Mouse (Mus musculus): ENCODE data around the gene Tmem170b. TPM values are rescaled to one million over a fixed set of nuclear protein-coding genes. Genes with fewer than 3 reads are reported as not detected.

Tmem170b gene
- polyA plus RNA-seq, 1 experiment from 2014 or later: 14.5 TPM

DNA sequence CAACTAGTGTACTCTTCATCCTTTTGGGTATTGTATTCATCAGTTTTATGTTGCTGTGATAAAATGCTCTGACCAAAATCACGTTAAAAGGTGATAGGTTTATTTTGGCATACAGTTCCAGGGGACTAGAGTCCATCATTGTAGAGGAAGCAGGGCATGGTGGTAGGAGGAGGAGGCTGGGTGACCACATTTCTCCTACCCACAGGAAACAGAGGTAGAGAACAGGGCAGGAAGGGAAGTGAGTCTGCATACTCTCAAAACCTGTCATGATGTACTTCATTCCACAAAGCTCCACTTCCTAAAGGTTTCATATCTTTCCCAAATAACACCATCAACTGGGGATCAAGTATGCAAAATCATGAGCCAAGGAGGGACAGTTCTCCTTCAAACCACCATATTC, 18.4 kb downstream of the Tmem170b start:
- Histone ChIP-seq H3K27me3 (ENCODE audit: insufficient read depth, poor library complexity, severe bottlenecking) (no peaks in the 10 kb centered on the region), H3K4me1 (replicated peaks) (0 out of 2 replicates have a peak, but pooled peaks cover 3% of the 10 kb centered on the region), H3K4me3 (no peak overlapping the region), H3K9me3 (no peaks in the 10 kb centered on the region), H3K36me3 (peaks cover 7% of the 10 kb centered on the region; the same call in 1 of the 2 replicates), H3K27ac (no peak overlapping the region)
- 93% methylated on average over 1 of the region's 1 CpGs for WGBS
- DNase-seq (ENCODE audit: low spot score): no peak

DNA sequence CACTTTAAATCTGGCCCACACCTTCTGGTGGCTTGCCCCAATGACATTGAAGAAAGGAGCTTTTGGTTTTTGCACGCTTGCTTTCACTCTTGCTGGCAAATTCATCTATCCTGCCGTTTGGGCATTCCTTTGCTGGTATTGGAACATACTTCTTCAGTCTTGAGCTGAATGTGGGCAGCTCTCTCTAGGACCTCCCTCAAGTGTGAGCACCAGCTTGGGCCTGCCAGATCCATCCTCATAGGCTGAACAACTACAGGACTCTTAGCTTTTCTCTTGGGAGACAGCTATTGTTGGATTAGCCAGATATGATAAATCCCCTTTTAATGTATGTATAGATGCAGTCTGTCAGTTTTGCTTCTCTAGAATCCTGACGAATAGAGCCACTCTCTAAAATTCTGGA, 19.5 kb downstream of the Tmem170b start:
- Histone ChIP-seq H3K4me3 (no peak overlapping the region), H3K4me1 (replicated peaks) (0 out of 2 replicates have a peak, but pooled peaks cover 3% of the 10 kb centered on the region), H3K9me3 (no peaks in the 10 kb centered on the region), H3K36me3 (peaks cover 7% of the 10 kb centered on the region; the same call in 1 of the 2 replicates), H3K27ac (no peak overlapping the region), H3K27me3 (ENCODE audit: insufficient read depth, poor library complexity, severe bottlenecking) (no peaks in the 10 kb centered on the region)
- 91% methylated on average over 3 of the region's 3 CpGs for WGBS
- DNase-seq (ENCODE audit: low spot score): no peak

DNA sequence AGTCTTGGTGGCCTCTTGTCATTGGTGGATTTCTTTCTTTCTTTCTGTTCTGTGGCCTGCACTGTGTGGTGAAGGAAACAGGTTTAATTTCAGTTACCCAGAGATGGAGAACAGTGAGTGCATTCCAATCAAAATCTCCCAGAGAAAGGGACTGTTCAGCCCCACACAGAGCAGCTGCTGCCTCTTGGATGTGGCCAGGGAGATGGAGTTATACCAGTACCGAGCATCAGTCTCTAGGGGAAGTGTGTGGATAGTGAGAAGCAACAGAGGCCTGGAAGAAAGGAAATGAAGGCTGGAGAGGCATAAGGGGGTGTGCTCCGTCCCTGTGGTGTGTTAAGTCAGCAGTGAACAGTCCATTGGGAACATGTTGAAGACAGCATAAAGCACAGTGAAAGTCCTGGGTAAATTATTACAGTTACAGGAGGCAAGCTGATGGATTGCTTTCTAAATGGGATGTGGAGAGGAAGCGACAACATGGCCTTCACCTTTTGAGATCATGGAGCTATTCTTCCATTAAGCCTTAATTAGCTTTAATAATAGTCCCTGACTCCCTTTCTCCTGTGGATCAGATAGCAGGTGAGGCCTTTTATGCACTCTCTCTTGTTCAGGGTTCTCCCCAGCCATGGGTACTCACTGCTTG, 21.7 kb downstream of the Tmem170b start:
- Histone ChIP-seq H3K27me3 (ENCODE audit: insufficient read depth, poor library complexity, severe bottlenecking) (no peaks in the 10 kb centered on the region), H3K4me1 (replicated peaks) (0 out of 2 replicates have a peak, but pooled peaks cover 3% of the 10 kb centered on the region), H3K36me3 (peaks cover 7% of the 10 kb centered on the region; the same call in 1 of the 2 replicates), H3K4me3 (no peak overlapping the region), H3K27ac (no peak overlapping the region), H3K9me3 (no peaks in the 10 kb centered on the region)
- DNase-seq (ENCODE audit: low spot score): no peak
- WGBS: 76% methylated on average over 3 of the region's 3 CpGs

DNA sequence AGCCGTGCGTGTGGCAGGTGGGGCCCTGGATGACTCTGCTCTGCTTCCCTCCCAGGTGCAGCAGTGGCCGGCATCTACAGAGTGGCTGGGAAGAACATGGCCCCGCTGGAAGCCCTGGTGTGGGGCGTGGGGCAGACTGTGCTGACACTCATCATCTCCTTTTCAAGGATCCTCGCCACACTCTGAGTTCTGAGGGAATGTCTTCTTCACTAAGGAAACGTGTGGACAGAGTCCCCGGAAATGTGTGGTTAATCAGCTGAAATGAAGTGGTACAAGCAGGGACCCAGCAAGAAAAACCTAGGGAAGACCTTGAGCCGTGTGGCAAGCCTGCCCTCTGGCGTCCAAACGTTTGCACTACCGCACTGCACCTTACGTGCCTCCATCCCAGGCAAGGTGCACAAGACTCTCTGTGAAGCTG, 28.7 kb downstream of the Tmem170b start:
- WGBS: 31% methylated on average over 13 of the region's 13 CpGs
- Histone ChIP-seq H3K27ac (no peak overlapping the region), H3K36me3 (no peaks in the 10 kb centered on the region), H3K9me3 (no peaks in the 10 kb centered on the region), H3K4me3 (no peak overlapping the region), H3K4me1 (replicated peaks) (no peaks in the 10 kb centered on the region), H3K27me3 (ENCODE audit: insufficient read depth, poor library complexity, severe bottlenecking) (no peaks in the 10 kb centered on the region)
- DNase-seq (ENCODE audit: low spot score): peak; percentile 62

DNA sequence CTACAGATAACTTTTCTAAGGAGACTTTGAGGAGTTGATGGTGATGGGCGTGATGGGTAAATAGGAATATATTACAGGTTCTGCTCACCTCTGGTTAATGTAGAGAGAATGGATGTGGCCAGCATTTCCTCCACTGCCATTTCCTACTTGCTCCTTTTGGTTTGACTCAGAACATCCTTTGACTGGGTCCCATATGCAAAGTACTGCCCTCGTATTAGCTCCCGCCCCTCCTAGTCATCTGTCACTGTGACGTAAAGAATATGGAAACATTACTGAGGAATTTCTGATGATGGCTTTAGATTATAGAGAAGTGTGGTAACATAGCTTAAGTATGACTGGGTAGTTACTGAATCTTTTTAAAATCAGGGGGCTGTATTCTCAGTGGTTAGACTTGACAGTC, 32.4 kb downstream of the Tmem170b start:
- Histone ChIP-seq H3K36me3 (no peaks in the 10 kb centered on the region), H3K4me1 (replicated peaks) (no peaks in the 10 kb centered on the region), H3K9me3 (no peaks in the 10 kb centered on the region), H3K27ac (no peak overlapping the region), H3K4me3 (no peak overlapping the region), H3K27me3 (ENCODE audit: insufficient read depth, poor library complexity, severe bottlenecking) (no peaks in the 10 kb centered on the region)
- DNase-seq (ENCODE audit: low spot score): no peak
- 91% methylated on average over 4 of the region's 4 CpGs for WGBS

DNA sequence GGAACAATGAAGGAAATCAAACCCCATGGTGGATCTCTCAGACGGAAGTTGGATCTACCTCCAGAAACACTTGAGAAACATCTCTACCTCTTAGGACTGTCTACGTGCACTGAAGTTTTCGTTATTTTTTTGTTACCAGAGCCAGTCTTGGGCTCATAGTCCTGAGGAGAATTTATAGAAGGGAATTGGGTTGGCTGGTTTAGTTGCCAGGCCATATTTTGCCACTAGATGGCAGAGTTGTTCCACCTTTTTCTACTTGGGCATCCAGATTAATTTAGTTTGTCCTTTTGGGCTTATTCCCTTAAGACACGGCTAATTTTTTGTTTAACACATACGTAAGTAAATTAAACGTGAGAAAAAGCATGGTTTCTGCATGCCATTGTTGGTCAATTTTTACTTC, 37.1 kb downstream of the Tmem170b start:
- 30% methylated on average over 6 of the region's 6 CpGs for WGBS
- peak; percentile 60 for DNase-seq (ENCODE audit: low spot score)
- Histone ChIP-seq H3K36me3 (no peaks in the 10 kb centered on the region), H3K4me3 (no peak overlapping the region), H3K27ac (no peak overlapping the region), H3K9me3 (no peaks in the 10 kb centered on the region), H3K27me3 (ENCODE audit: insufficient read depth, poor library complexity, severe bottlenecking) (no peaks in the 10 kb centered on the region), H3K4me1 (replicated peaks) (peaks cover 42% of the 10 kb centered on the region)

DNA sequence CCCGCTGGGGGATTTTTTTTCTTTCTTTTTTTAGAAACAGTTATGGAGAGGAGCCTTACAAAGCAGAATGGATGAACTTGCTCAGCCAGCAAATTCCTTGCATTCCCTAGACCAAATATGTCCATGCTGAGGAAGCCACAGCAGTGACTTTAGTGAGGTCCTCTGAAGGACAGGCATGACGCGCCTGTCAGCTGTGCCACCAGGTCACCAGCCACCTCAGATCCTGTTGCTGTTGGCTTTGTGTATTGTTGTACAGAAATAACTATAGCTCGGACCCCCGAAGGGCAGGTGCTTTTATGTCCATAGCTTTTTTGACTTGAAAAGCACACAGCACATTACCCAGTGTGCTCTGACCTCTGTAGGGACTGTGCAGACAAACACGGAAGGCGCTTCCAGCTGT, 38.1 kb downstream of the Tmem170b start:
- no peaks in the 10 kb centered on the region for H3K27me3 ChIP-seq (ENCODE audit: insufficient read depth, poor library complexity, severe bottlenecking)
- DNase-seq (ENCODE audit: low spot score): peak; percentile 23
- no peak overlapping the region for H3K4me3 ChIP-seq
- no peaks in the 10 kb centered on the region for H3K9me3 ChIP-seq
- H3K27ac ChIP-seq: peak overlapping the region; percentile 64; the same call in 1 of the 2 replicates
- no peaks in the 10 kb centered on the region for H3K36me3 ChIP-seq
- WGBS: 44% methylated on average over 7 of the region's 7 CpGs
- peaks cover 47% of the 10 kb centered on the region for H3K4me1 ChIP-seq (replicated peaks)

DNA sequence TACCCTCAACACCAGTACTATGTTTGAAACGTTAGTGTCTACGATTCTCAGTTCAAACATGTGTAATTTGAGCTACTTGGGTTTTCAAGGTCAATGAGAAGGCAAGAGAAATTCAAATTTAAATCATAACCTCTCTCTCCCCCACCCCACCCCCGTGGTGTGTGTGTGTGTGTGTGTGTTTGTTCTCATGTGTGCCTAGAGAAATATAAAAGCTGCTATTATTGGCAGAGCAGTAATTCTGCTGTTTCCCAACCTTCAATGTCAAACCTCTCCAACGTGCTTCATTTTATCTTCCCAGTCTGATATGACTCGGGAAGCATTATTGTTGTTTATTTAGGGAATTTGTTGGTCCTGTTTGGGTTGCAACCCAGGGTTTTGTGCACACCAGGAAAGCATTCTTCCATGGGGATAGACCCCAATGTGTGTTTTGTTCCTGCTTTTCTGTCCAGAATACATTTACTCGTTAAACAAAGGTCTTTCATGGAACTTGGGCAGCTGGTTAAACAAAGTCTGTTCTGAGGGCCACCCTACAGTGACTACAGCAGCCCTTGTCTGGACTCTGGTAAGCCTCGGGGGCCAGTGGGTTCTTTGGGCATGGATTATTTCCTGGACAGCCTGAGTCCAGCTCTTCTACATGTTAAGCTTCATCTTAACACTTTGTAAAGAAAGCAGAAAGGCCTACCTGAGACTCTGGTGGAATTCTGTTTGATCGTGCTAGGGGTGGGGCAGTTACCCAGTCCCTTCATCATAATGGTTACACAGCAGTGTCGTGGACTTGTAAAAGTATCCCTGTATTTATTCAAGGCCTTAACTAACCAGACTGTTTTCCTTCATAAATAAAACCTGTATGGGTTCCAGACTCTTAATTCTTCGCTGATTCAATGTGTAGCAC, 39.1 kb downstream of the Tmem170b start:
- whole genome bisulfite sequencing: 55% methylated on average over 10 of the region's 10 CpGs
- Histone ChIP-seq H3K36me3 (no peaks in the 10 kb centered on the region), H3K27ac (peak overlapping the region; percentile 64), H3K27me3 (ENCODE audit: insufficient read depth, poor library complexity, severe bottlenecking) (no peaks in the 10 kb centered on the region), H3K4me3 (no peak overlapping the region), H3K4me1 (replicated peaks) (peaks cover 50% of the 10 kb centered on the region), H3K9me3 (no peaks in the 10 kb centered on the region)
- DNase-seq (ENCODE audit: low spot score): no peak

DNA sequence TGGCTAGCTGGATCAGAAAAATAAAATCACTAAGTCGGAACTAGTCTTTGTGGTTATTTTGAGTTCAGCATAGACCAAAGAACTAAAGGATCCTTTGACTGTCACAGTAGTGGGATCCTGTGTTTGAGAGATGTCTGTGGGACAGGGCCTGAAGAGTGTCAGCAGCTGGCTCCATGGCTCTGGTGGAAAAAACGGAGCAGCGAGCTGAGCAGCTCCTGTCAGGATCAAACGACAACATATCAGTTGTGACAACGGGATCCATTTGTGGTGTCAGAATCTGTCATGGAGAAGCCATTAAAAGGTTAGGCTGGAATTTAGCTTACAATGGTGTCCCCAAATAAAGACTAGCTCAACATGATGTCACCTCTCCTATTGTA, 39.8 kb downstream of the Tmem170b start:
- Histone ChIP-seq H3K27ac (peak overlapping the region; percentile 64; the same call in 1 of the 2 replicates), H3K27me3 (ENCODE audit: insufficient read depth, poor library complexity, severe bottlenecking) (no peaks in the 10 kb centered on the region), H3K9me3 (no peaks in the 10 kb centered on the region), H3K36me3 (no peaks in the 10 kb centered on the region), H3K4me3 (no peak overlapping the region), H3K4me1 (replicated peaks) (peaks cover 50% of the 10 kb centered on the region)
- DNase-seq (ENCODE audit: low spot score): no peak
- WGBS: 49% methylated on average over 5 of the region's 5 CpGs

DNA sequence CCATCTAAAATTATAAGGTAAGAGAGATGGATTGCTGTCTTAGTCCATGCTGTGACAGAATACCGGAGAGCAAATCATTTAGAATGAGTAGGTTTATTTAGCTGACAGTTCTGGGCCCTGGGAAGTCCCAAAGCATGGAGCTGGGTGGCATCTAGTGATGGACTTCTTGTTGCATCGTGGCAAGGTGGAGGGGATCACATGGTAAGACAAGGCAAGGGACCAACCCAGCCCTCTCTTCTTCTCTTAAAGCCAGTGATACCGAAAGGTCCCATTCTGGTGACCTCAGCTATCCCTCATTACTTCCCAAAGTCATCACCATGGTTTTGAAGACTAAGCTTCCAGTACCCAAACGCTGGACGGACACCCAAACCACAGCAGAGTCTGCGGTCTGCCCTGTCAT, 42.3 kb downstream of the Tmem170b start:
- Histone ChIP-seq H3K9me3 (no peaks in the 10 kb centered on the region), H3K4me3 (no peak overlapping the region), H3K4me1 (replicated peaks) (peaks cover 50% of the 10 kb centered on the region), H3K27me3 (ENCODE audit: insufficient read depth, poor library complexity, severe bottlenecking) (no peaks in the 10 kb centered on the region), H3K27ac (no peak overlapping the region), H3K36me3 (no peaks in the 10 kb centered on the region)
- no peak for DNase-seq (ENCODE audit: low spot score)
- 73% methylated on average over 6 of the region's 6 CpGs for WGBS

DNA sequence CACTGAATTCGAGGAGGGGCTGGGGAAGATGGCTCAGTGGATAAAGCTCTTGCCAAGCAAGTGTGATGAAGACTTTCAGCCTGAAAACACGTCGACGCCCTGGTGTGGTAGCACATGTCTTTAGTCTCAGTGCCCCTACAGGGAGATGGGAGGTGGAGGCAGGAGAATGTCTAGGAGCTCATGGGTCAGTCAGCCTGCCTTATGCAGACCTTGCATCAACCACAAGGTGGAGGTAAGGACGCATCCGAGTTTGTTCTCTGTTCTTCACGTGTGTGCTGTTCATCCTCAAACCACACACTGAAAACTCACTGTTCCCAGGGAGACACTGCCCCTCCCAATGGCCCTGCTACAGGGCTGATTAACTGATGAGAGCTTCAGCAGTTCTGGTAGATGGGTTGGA, 45.0 kb downstream of the Tmem170b start:
- Histone ChIP-seq H3K27ac (no peak overlapping the region), H3K36me3 (no peaks in the 10 kb centered on the region), H3K9me3 (no peaks in the 10 kb centered on the region), H3K27me3 (ENCODE audit: insufficient read depth, poor library complexity, severe bottlenecking) (no peaks in the 10 kb centered on the region), H3K4me3 (no peak overlapping the region), H3K4me1 (replicated peaks) (peaks cover 25% of the 10 kb centered on the region)
- no peak for DNase-seq (ENCODE audit: low spot score)
- WGBS: 81% methylated on average over 7 of the region's 7 CpGs

DNA sequence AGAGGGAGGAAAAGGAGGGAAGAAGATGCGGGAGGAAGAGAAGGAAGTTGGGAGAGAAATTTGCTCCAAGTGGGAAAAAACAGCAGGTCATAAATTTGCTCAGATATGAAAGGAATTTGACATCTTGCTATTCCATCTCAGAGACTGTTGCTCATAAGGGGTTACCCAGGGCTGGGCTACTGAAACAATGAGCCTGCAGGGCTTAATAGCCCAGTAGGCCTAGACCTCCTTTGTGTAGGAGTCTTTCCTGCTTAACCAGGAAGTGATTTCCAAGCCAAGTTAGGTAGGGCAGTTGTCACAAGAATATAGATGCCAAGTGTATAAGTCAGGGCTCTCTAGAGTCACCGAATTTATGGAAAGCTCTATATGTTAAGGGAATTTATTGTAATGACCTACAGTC, 48.1 kb downstream of the Tmem170b start:
- no peaks in the 10 kb centered on the region for H3K9me3 ChIP-seq
- whole genome bisulfite sequencing: 93% methylated on average over 2 of the region's 2 CpGs
- DNase-seq (ENCODE audit: low spot score): no peak
- H3K27me3 ChIP-seq (ENCODE audit: insufficient read depth, poor library complexity, severe bottlenecking): no peaks in the 10 kb centered on the region
- H3K36me3 ChIP-seq: no peaks in the 10 kb centered on the region
- no peak overlapping the region for H3K4me3 ChIP-seq
- no peak overlapping the region for H3K27ac ChIP-seq
- H3K4me1 ChIP-seq (replicated peaks): peaks cover 8% of the 10 kb centered on the region

DNA sequence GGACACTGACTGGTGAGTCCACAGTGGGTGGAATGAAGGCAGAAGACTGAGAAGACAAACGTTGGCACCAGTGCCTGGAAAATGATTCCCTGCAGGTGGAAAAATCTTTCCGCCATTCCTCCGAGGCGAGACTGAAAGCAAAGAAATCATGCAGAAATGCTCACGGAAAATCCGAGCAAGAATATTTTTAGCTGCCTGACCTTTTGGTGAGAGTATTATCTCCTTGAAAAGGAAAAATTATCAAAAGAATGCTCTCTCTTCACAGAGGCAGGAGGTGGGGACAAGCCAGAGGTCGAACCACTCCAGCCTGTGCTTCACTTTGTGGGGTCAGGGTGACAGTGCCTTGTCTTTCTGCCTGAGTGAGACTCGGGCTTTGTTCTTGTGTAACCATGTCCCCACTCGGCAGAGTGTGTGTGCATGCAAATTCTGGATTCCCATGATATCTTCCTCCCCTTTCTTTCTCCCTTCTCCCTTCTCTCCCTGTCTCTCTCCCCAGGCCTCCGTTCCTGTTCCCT, 49.9 kb downstream of the Tmem170b start:
- no peak overlapping the region for H3K4me3 ChIP-seq
- no peaks in the 10 kb centered on the region for H3K36me3 ChIP-seq
- WGBS: 62% methylated on average over 10 of the region's 10 CpGs
- H3K27ac ChIP-seq: no peak overlapping the region
- peaks cover 21% of the 10 kb centered on the region for H3K4me1 ChIP-seq (replicated peaks)
- no peak for DNase-seq (ENCODE audit: low spot score)
- no peaks in the 10 kb centered on the region for H3K9me3 ChIP-seq
- H3K27me3 ChIP-seq (ENCODE audit: insufficient read depth, poor library complexity, severe bottlenecking): no peaks in the 10 kb centered on the region
